Mouse (Mus musculus) myocyte (in vitro differentiated cells): ENCODE data around the gene Fggy. TPM values are rescaled to one million over a fixed set of nuclear protein-coding genes. Genes with fewer than 3 reads are reported as not detected.
A peak's percentile ranks its signal among the peaks of the same experiment; 100 is the strongest.

ENCODE experiments used
- H3K27me3 ChIP-seq: one replicate; pipeline ENCODE4 v1.6.1; 2011; ENCODE audit not compliant: control insufficient read depth, insufficient read depth, insufficient read length
- H3K36me3 ChIP-seq: one replicate; pipeline ENCODE4 v1.6.1; 2011; ENCODE audit not compliant: control insufficient read depth, insufficient read depth
- H3K4me2 ChIP-seq: one replicate; pipeline ENCODE4 v1.6.1; 2011; ENCODE audit warnings: low read depth, control low read depth
- H3K4me3 ChIP-seq: one replicate; pipeline ENCODE4 v1.5.1; 2011; ENCODE audit warnings: mild to moderate bottlenecking, control low read depth, moderate library complexity
- H3K79me2 ChIP-seq: one replicate; pipeline ENCODE4 v1.6.1; 2011; ENCODE audit not compliant: control insufficient read depth, insufficient read depth
- H3ac ChIP-seq: one replicate; pipeline ENCODE4 v1.6.1; 2011; ENCODE audit not compliant: control insufficient read depth, insufficient read length
- CEBPB ChIP-seq: IDR thresholded peaks from 2 replicates; pipeline ENCODE4 v1.6.1; 2011; ENCODE audit warnings: mild to moderate bottlenecking, moderate library complexity; ENCODE audit not compliant: poor library complexity, insufficient read depth, severe bottlenecking
- E2F4 ChIP-seq: IDR thresholded peaks from one replicate; pipeline ENCODE4 v1.6.1; 2011; ENCODE audit warnings: mild to moderate bottlenecking, control low read depth, moderate library complexity; ENCODE audit not compliant: insufficient read depth
- MAX ChIP-seq: IDR thresholded peaks from one replicate; pipeline ENCODE4 v1.6.1; 2011; ENCODE audit warnings: low read depth, mild to moderate bottlenecking, control low read depth
- MYOD1 ChIP-seq, 3 experiments: IDR thresholded peaks; one replicate each; pipeline ENCODE4 v1.6.1; 2011; ENCODE audit warnings: control low read depth in 2 of 3, low read depth in 2 of 3, mild to moderate bottlenecking in 2 of 3, moderate library complexity in 1 of 3; ENCODE audit not compliant: insufficient read length in 2 of 3, control insufficient read depth in 1 of 3
- MYOG ChIP-seq, 3 experiments: IDR thresholded peaks; one replicate each; pipeline ENCODE4 v1.6.1; 2011; ENCODE audit warnings: control low read depth in 2 of 3, low read depth in 2 of 3, mild to moderate bottlenecking in 2 of 3; ENCODE audit not compliant: insufficient read length in 2 of 3, control insufficient read depth in 1 of 3, insufficient read depth in 1 of 3
- POLR2A ChIP-seq: IDR thresholded peaks from one replicate; pipeline ENCODE4 v1.6.1; 2011; ENCODE audit warnings: low read depth, mild to moderate bottlenecking, control low read depth, moderate library complexity; ENCODE audit not compliant: insufficient read length
- POLR2AphosphoS2 ChIP-seq: IDR thresholded peaks from one replicate; pipeline ENCODE4 v1.6.1; 2011; ENCODE audit warnings: low read depth, control low read depth; ENCODE audit not compliant: insufficient read length
- REST ChIP-seq: IDR thresholded peaks from one replicate; pipeline ENCODE4 v1.6.1; 2011; ENCODE audit warnings: mild to moderate bottlenecking, control low read depth, moderate library complexity; ENCODE audit not compliant: insufficient read depth, insufficient read length
- SRF ChIP-seq: IDR thresholded peaks from one replicate; pipeline ENCODE4 v1.6.1; 2011; ENCODE audit warnings: low read depth; ENCODE audit not compliant: control insufficient read depth, insufficient read length
- TCF12 ChIP-seq: IDR thresholded peaks from one replicate; pipeline ENCODE4 v1.6.1; 2011; ENCODE audit warnings: mild to moderate bottlenecking, control low read depth; ENCODE audit not compliant: poor library complexity, insufficient read depth, severe bottlenecking
- TCF3 ChIP-seq: IDR thresholded peaks from one replicate; pipeline ENCODE4 v1.6.1; 2011; ENCODE audit warnings: low read depth, control low read depth; ENCODE audit not compliant: insufficient read length
- USF1 ChIP-seq: IDR thresholded peaks from one replicate; pipeline ENCODE4 v1.6.1; 2011; ENCODE audit warnings: low read depth, mild to moderate bottlenecking, control low read depth, moderate library complexity
- polyA plus RNA-seq: library from polyadenylated mRNA; unstranded; fragments of >200 nt; fragmentation: generic; extraction: Trizol; gene quantifications from one replicate; pipeline ENCODE4 v1.2.1, GENCODE M21; 2012; ENCODE audit warnings: missing spikeins

Gene Fggy
- polyA plus RNA-seq, 1 experiment = 12.7 TPM

DNA sequence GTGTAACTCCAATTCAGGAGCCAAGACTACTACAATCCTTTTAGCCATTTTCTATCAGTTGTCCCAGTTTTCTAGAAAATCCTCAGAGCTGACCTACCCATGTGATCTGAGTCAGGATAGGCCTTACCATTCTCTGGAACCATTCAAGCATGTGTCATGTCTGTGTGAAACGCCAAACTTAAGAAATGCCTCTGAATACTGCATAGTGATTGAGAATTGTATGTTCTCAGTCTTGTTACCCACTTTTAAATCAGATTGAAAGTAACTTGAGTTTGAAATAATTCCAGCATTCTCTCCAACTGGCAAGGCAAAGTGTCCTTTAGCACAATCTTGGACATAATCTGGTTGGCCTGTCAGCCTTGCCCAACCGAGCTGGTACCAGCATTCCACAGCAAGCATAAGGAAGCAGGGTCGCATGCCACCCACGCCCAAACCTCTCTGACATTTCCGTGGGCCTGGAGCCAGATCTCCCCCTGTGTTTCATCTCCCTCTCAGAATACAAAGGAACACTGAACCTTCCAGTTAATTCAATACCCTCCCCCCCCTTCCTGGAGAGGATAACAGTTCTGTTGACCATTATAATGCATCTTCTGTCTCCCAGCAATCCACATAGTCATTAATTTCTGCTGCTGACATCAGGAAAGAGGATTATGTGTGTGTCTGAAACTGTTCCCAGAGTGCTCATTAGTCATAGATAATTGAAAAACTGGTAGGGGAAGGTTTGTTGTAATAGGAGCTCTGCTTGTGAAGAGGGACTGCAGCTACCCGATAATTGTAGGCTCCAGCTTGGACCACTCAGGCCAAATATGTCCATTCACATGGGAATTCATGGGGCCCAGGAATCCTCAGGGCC is 176.3 kb downstream of the Fggy start:
- H3K36me3 ChIP-seq = no peaks in the 10 kb centered on the region

GRCm38 (mm10) chr4:95735967-95736366 is 178.7 kb downstream of the Fggy start:
- Histone ChIP-seq H3K79me2 (no peaks in the 10 kb centered on the region), H3K4me2 (no peak overlapping the region), H3ac (no peak overlapping the region), H3K27me3 (no peaks in the 10 kb centered on the region), H3K4me3 (no peak overlapping the region), H3K36me3 (no peaks in the 10 kb centered on the region)
- TF ChIP-seq USF1 = no peak
- no peak for TF ChIP-seq TCF12
- TF ChIP-seq MAX = no peak
- TF ChIP-seq TCF3 = no peak
- no peak for TF ChIP-seq E2F4
- no peak for TF ChIP-seq POLR2A
- no peak for TF ChIP-seq MYOG (IDR thresholded peaks at IDR 0.05; ENCODE audit: control insufficient read depth in 1 of 3, insufficient read depth in 1 of 3, insufficient read length in 2 of 3, low read depth in 2 of 3)

More for the DNA sequence above, 176.3 kb downstream of the Fggy start:
- TF ChIP-seq E2F4 = no peak
- no peak for TF ChIP-seq MYOG (IDR thresholded peaks at IDR 0.05; ENCODE audit: control insufficient read depth in 1 of 3, insufficient read depth in 1 of 3, insufficient read length in 2 of 3, low read depth in 2 of 3)
- TF ChIP-seq MAX = no peak
- no peak for TF ChIP-seq TCF12
- no peak for TF ChIP-seq POLR2AphosphoS2
- no peak for TF ChIP-seq REST
- no peak for TF ChIP-seq TCF3
- TF ChIP-seq MYOD1 (IDR thresholded peaks at IDR 0.05; ENCODE audit: control insufficient read depth in 1 of 3, insufficient read length in 2 of 3, low read depth in 2 of 3) = no peak
- peak; percentile 58 for TF ChIP-seq SRF
- TF ChIP-seq CEBPB = peak; percentile 20; the same call in 1 of the 2 replicates
- TF ChIP-seq POLR2A = no peak
- TF ChIP-seq USF1 = no peak
- Histone ChIP-seq H3K79me2 (no peaks in the 10 kb centered on the region), H3K4me3 (no peak overlapping the region), H3K4me2 (peak overlapping the region; percentile 44), H3ac (no peak overlapping the region), H3K27me3 (no peaks in the 10 kb centered on the region)

DNA sequence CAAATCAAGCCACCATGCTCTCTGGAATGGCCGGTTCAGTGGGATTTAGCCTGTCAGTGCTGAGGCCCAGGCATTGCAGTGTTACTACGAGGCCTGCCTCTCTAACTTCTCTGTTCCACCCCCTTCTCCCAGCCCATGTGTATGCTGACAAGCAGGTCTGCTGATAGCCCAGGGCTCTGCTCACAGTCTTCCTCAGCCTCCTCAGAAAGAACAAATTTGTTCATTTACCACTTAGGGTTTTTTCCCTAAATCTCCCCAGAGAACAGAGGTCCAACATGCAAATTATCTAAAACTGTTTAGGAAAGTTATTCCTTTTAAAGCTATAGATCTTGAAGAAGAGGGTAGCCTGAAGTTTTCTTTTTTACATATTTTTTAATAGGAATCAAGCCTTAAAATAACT is 179.4 kb downstream of the Fggy start:
- H3K27me3 ChIP-seq = no peaks in the 10 kb centered on the region
- no peak overlapping the region for H3K4me2 ChIP-seq
- no peak overlapping the region for H3ac ChIP-seq
- H3K36me3 ChIP-seq = no peaks in the 10 kb centered on the region
- H3K4me3 ChIP-seq = no peak overlapping the region
- H3K79me2 ChIP-seq = no peaks in the 10 kb centered on the region
- TF ChIP-seq CEBPB (no peak), USF1 (no peak), MAX (no peak), E2F4 (no peak), TCF3 (no peak), MYOD1 (IDR thresholded peaks at IDR 0.05; ENCODE audit: control insufficient read depth in 1 of 3, insufficient read length in 2 of 3, low read depth in 2 of 3) (no peak), REST (no peak), MYOG (IDR thresholded peaks at IDR 0.05; ENCODE audit: control insufficient read depth in 1 of 3, insufficient read depth in 1 of 3, insufficient read length in 2 of 3, low read depth in 2 of 3) (no peak), TCF12 (no peak), SRF (no peak), POLR2AphosphoS2 (no peak), POLR2A (no peak)

DNA sequence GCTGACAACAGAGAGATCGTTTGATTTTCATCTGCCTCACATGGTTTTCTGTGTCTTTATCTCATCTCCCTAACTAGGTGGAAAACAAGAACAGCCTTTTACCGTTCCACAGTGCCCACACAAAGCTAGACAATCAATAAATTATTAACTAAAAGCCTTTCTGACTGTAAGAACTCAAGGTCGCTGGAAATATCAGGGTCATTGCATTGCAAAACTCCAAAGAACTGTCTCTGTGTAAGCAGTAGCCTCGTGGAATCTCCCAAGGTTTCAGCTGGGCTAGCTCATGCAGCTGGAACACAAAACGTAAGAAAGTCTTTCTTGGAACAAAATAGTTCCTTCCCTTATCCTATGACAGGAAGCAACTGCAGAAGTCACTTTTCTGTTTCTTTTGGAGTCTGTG is 180.9 kb downstream of the Fggy start:
- H3K27me3 ChIP-seq = no peaks in the 10 kb centered on the region
- H3K4me3 ChIP-seq = no peak overlapping the region
- H3K79me2 ChIP-seq = no peaks in the 10 kb centered on the region
- H3ac ChIP-seq = no peak overlapping the region
- H3K36me3 ChIP-seq = no peaks in the 10 kb centered on the region
- TF ChIP-seq E2F4 (no peak), TCF3 (no peak), TCF12 (no peak), USF1 (no peak)
- H3K4me2 ChIP-seq = no peak overlapping the region

DNA sequence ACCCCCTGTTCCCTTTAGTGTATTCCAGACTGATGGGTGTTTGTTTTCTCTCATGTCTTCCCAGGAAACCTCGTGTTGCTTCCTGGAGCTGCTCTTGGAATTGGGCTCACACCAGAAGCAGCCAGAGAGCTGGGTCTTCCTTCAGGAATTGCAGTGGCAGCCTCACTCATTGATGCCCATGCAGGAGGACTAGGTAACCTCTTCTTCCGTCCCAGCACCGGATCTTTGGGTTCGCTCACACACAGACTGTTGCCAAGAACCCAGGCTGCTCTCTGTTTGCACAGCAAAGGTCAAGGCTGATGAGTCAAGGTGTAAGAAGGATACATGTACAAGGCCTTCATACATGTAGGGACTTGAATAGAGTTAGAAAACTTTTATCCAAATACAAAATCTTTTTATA is 181.4 kb downstream of the Fggy start:
- no peak overlapping the region for H3K4me2 ChIP-seq
- H3K4me3 ChIP-seq = no peak overlapping the region
- TF ChIP-seq SRF (no peak), MAX (no peak), REST (no peak), TCF12 (no peak)
- H3K79me2 ChIP-seq = no peaks in the 10 kb centered on the region
- H3K36me3 ChIP-seq = no peaks in the 10 kb centered on the region
- no peaks in the 10 kb centered on the region for H3K27me3 ChIP-seq
- H3ac ChIP-seq = no peak overlapping the region
